20 mouse cellular contexts compared by ENCODE assay signal in the genomic region with DNA sequence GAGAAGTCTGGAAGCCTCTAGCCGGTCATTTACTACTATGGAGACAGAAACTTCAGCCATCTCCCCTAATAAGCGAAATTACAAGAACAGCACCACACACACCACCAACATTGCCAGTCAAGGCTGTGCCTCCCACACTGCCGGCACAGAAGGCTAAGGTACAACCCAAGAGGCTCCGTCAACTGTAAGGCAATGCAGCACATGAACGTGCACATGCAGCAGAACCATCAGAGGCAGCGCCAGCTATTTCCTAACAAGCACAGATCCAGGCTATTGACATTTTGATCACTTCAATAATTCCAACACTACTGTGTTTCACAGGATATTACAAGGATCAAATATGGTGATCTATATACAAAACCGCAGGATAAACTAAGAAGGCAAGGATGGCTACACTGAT. TPM values are rescaled to one million over a fixed set of nuclear protein-coding genes. Genes with fewer than 3 reads are reported as not detected.
DNase-seq lines count a peak whose midpoint lies in the region; ATAC-seq and TF ChIP-seq lines count a peak whose summit lies in the region.
"Had no signal": no experiment of that assay in that cellular context is flagged by ENCODE, and none has a peak within 500 bp of the region (broad histone marks: within the 10 kb centered on the region; RNA-seq: fewer than 3 reads in every experiment).

No protein-coding gene starts in this region.

- no peak for TF ChIP-seq CTCF in forebrain, postnatal 0 days (IDR thresholded peaks at IDR 0.05; ENCODE audit: low read depth)

- no peak overlapping the region for H3K4me2 ChIP-seq in forebrain, postnatal 0 days (ENCODE audit: low read depth)
- H3K4me2 ChIP-seq: embryonic facial prominence, embryonic 13.5 days; forebrain, embryonic 12.5 days; heart, embryonic 15.5 days; hindbrain, embryonic 13.5 days had no signal

- peaks cover 58% of the 10 kb centered on the region for H3K4me1 ChIP-seq in megakaryocyte, embryonic 14.5 days
- no peaks in the 10 kb centered on the region for H3K4me1 ChIP-seq in forebrain, postnatal 0 days (ENCODE audit: insufficient read depth)
- H3K4me1 ChIP-seq: forebrain, embryonic 12.5 days had no signal

- no peaks in the 10 kb centered on the region for H3K27me3 ChIP-seq in megakaryocyte, embryonic 14.5 days (replicated peaks)
- H3K27me3 ChIP-seq in forebrain, postnatal 0 days (ENCODE audit: insufficient read depth, low read length), result no peaks in the 10 kb centered on the region
- H3K27me3 ChIP-seq: embryonic facial prominence, embryonic 13.5 days; forebrain, embryonic 12.5 days; heart, embryonic 15.5 days; hindbrain, embryonic 13.5 days had no signal

- peak; percentile 70 for DNase-seq in heart, adult 11 months
- no peak for DNase-seq in heart, adult 8-10 months (ENCODE audit: low spot score)
- DNase-seq in layer of hippocampus, adult 9-11 months, result peak; percentile 34
- DNase-seq in layer of hippocampus, adult 9-10 months (ENCODE audit: low spot score), result no peak
- no peak for DNase-seq in forebrain, postnatal 0 days
- DNase-seq: adrenal gland, postnatal 10 days; cerebellum, adult 18-20 months; cerebellum, adult 9-11 months; cerebellum, postnatal 36 days; gastrocnemius, postnatal 36 days; heart, adult 2 months; heart, postnatal 14 days had no signal

- peaks cover 42% of the 10 kb centered on the region for H3K36me3 ChIP-seq in megakaryocyte, embryonic 14.5 days (replicated peaks; ENCODE audit: low read length)
- peaks cover 7% of the 10 kb centered on the region; the same call in 1 of the 2 replicates for H3K36me3 ChIP-seq in forebrain, postnatal 0 days (ENCODE audit: insufficient read depth)

- no peak overlapping the region for H3K9ac ChIP-seq in forebrain, postnatal 0 days
- H3K9ac ChIP-seq: embryonic facial prominence, embryonic 13.5 days; forebrain, embryonic 12.5 days; heart, embryonic 15.5 days; hindbrain, embryonic 13.5 days had no signal

- no peaks in the 10 kb centered on the region for H3K9me3 ChIP-seq in megakaryocyte, embryonic 14.5 days
- no peaks in the 10 kb centered on the region for H3K9me3 ChIP-seq in forebrain, postnatal 0 days (ENCODE audit: low read length)
- H3K9me3 ChIP-seq: embryonic facial prominence, embryonic 13.5 days; forebrain, embryonic 12.5 days; heart, embryonic 15.5 days; hindbrain, embryonic 13.5 days had no signal

- no peak for ATAC-seq in megakaryocyte, adult 5-6 weeks (ENCODE audit: poor library complexity, severe bottlenecking)
- ATAC-seq in forebrain, postnatal 0 days, result no peak
- ATAC-seq: forebrain, embryonic 16.5 days; hindbrain, postnatal 0 days had no signal

- H3K27ac ChIP-seq in forebrain, postnatal 0 days (ENCODE audit: low read depth, low read length), result no peak overlapping the region
- H3K27ac ChIP-seq: forebrain, embryonic 12.5 days; heart, adult 2 months; heart, embryonic 15.5 days; hindbrain, embryonic 13.5 days; hindbrain, postnatal 0 days had no signal

- WGBS in forebrain, postnatal 0 days, result 89% methylated on average over 7 of the region's 7 CpGs

- H3K4me3 ChIP-seq in megakaryocyte, embryonic 14.5 days (replicated peaks), result peak overlapping the region; percentile 66
- H3K4me3 ChIP-seq in forebrain, postnatal 0 days (ENCODE audit: low read depth, low read length), result no peak overlapping the region
- H3K4me3 ChIP-seq: embryonic facial prominence, embryonic 13.5 days; forebrain, embryonic 12.5 days; heart, adult 2 months; heart, embryonic 15.5 days; hindbrain, embryonic 13.5 days had no signal

RNA-seq across cellular contexts. Expression of a gene that starts 24.8 kb away (rescaled TPM):
- total RNA-seq in heart, adult 8-10 months (2022), result 10 to 100 TPM; 12.3 to 22.8 (median 18.8) TPM
- polyA plus RNA-seq in megakaryocyte, embryonic 14.5 days (2012; ENCODE audit: insufficient read depth, low replicate concordance), result 83.9 and 172 TPM in 2 replicates
- 128 and 140 TPM in 2 replicates for total RNA-seq in megakaryocyte, adult 5-6 weeks (2015)
- total RNA-seq in megakaryocyte, adult 5-6 weeks (2017), result 58.6 and 65.2 TPM in 2 replicates
- 70.6 and 81.4 TPM in 2 replicates for total RNA-seq in forebrain, postnatal 0 days (2014; rRNA removed)
- 29.8 and 42.8 TPM in 2 replicates for polyA plus RNA-seq in forebrain, postnatal 0 days (2015; fragmentation: Nextera tagmentation; extraction: Ambion mirVana)

Comparison
In these comparisons a context has a peak if more than half of its experiments do, and no peak if none do; other contexts are left out.
1. DNase-seq: peak in heart, adult 11 months (single experiment) and layer of hippocampus, adult 9-11 months (single experiment); none in heart, adult 8-10 months (single experiment), layer of hippocampus, adult 9-10 months (single experiment) and forebrain, postnatal 0 days (single experiment).